Mouse (Mus musculus) heart, postnatal 0 days (tissue): ENCODE data around the gene Tbx4.

Experiments used
- CTCF ChIP-seq: IDR thresholded peaks from 2 replicates; pipeline ENCODE4 v1.5.1; 2016; ENCODE audit warnings: antibody characterized with exemption, control low read depth, low read depth
- EP300 ChIP-seq: IDR thresholded peaks from 2 replicates; pipeline ENCODE4 v1.6.1; 2016; ENCODE audit warnings: antibody characterized with exemption, low read depth

DNA sequence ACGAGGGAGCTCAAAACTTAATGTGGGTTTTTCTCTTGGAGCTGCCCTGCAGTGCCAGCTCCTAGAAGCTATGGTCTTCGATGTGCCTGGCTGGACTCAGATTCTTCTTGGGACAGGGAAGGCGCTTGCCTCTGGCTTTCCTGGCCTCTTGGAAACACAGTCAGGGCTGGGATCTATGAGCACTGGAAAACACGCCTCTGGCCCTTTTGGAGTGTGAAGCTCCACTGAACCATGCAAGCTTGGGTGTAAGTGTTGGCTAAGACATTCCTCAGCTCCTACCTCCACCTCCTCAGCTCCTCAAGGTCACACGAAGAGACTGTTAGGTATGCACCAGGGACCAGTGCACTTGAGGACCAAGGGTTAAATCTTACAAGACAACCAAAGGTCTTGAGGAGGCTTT is 41.3 kb upstream of the Tbx4 start:
- TF ChIP-seq EP300 (no peak), CTCF (no peak)
